In the genomic region with DNA sequence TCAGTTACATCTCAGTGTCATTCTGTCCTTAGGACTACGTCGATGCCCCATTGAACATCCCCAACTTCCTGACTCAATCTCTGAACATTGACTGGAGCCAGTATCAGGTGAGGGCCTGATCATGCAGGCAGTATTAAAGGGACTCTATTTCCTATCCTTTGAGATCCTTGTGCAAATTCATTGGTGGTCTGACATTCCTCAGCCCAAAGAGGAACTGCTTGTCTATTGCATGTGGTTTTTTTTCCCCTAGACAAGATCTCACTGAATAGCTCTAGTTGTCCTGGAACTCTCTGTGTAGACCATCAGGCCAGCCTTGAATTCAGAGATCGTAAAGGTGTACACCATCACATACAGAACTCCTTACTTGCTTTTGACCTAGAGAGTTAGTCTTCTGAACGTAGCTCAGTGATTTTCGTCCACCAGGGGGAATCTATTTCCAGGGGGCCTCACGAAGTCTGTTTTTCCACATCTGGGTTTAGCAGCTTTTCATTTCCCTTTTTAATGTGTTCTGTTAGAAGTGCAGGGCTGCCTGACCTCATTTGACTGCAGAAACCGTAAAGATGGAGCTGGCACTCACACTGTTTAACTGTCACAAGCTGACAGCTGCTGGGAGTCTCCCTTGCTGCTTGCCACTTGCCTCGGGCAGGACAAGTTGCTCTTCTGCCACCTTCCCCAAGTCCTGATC, we compare ENCODE assay signal across 19 mouse cellular contexts. TPM values are rescaled to one million over a fixed set of nuclear protein-coding genes. Genes with fewer than 3 reads are reported as not detected.
A peak's percentile ranks its signal among the peaks of the same experiment; 100 is the strongest.
DNase-seq lines count a peak whose midpoint lies in the region; ATAC-seq and TF ChIP-seq lines count a peak whose summit lies in the region.
"Had no signal": no experiment of that assay in that cellular context is flagged by ENCODE, and none has a peak within 500 bp of the region (broad histone marks: within the 10 kb centered on the region; RNA-seq: fewer than 3 reads in every experiment).

No protein-coding gene starts in this region.

- TF ChIP-seq CTCF in intestine, postnatal 0 days (IDR thresholded peaks at IDR 0.05; ENCODE audit: low read depth), result peak; percentile 9; the same call in 1 of the 2 replicates
- no peak for TF ChIP-seq CTCF in thymus, adult 2 months (IDR thresholded peaks at IDR 0.05; ENCODE audit: borderline replicate concordance, control insufficient read depth, extremely low read depth, insufficient read depth, low read length, poor library complexity)

- DNase-seq in cerebellum, adult 18-20 months, result peak; percentile 19 to 23
- no peak for DNase-seq in cerebellum, adult 8-10 months
- DNase-seq in thymus, postnatal 14 days, result peak; percentile 23
- DNase-seq in thymus, adult 2 months, result no peak
- no peak for DNase-seq in urinary bladder, postnatal 10 days (ENCODE audit: low spot score)
- DNase-seq: gastrocnemius, postnatal 36 days; kidney, adult 8-10 months; liver, embryonic 13.5 days; midbrain, embryonic 14.5 days; right cerebral cortex, adult 18-20 months had no signal

- no peaks in the 10 kb centered on the region for H3K4me1 ChIP-seq in intestine, postnatal 0 days (replicated peaks; ENCODE audit: control insufficient read depth, insufficient read depth, low read length)
- no peaks in the 10 kb centered on the region for H3K4me1 ChIP-seq in intestine, embryonic 15.5 days (replicated peaks)
- no peaks in the 10 kb centered on the region; the same call in 1 of the 2 replicates for H3K4me1 ChIP-seq in thymus, adult 2 months (replicated peaks; ENCODE audit: control insufficient read depth, insufficient read depth, low read length)
- H3K4me1 ChIP-seq: embryonic facial prominence, embryonic 10.5 days; forebrain, embryonic 13.5 days; liver, embryonic 13.5 days had no signal

- no peak overlapping the region for H3K4me2 ChIP-seq in intestine, postnatal 0 days (replicated peaks; ENCODE audit: low read depth)
- no peak overlapping the region for H3K4me2 ChIP-seq in intestine, embryonic 15.5 days (replicated peaks)
- H3K4me2 ChIP-seq: forebrain, embryonic 13.5 days; heart, embryonic 11.5 days; liver, embryonic 13.5 days had no signal

- TF ChIP-seq POLR2A in thymus, adult 2 months (IDR thresholded peaks at IDR 0.05; ENCODE audit: control insufficient read depth, extremely low read depth, insufficient read depth, low read length, poor library complexity), result no peak

- ATAC-seq in intestine, postnatal 0 days, result no peak
- ATAC-seq in intestine, embryonic 15.5 days, result no peak
- ATAC-seq in megakaryocyte progenitor cell, adult 5-6 weeks (replicated peaks; ENCODE audit: poor library complexity), result peak; percentile 63
- ATAC-seq: forebrain, embryonic 13.5 days; lung, postnatal 0 days had no signal

- no peak overlapping the region for H3K9ac ChIP-seq in intestine, postnatal 0 days (ENCODE audit: low read depth, low read length)
- no peak overlapping the region for H3K9ac ChIP-seq in intestine, embryonic 15.5 days
- H3K9ac ChIP-seq: forebrain, embryonic 13.5 days; liver, embryonic 13.5 days had no signal

- H3K27ac ChIP-seq in intestine, postnatal 0 days (ENCODE audit: low read depth, low read length), result no peak overlapping the region
- no peak overlapping the region for H3K27ac ChIP-seq in intestine, embryonic 15.5 days
- no peak overlapping the region for H3K27ac ChIP-seq in thymus, adult 2 months (ENCODE audit: control insufficient read depth, insufficient read depth, low read length)
- H3K27ac ChIP-seq: embryonic facial prominence, embryonic 10.5 days; forebrain, embryonic 13.5 days; liver, embryonic 13.5 days had no signal

- H3K36me3 ChIP-seq in intestine, postnatal 0 days (ENCODE audit: control insufficient read depth, insufficient read depth), result peaks cover 81% of the 10 kb centered on the region
- peaks cover 41% of the 10 kb centered on the region for H3K36me3 ChIP-seq in intestine, embryonic 15.5 days
- peaks cover 81% of the 10 kb centered on the region for H3K36me3 ChIP-seq in thymus, adult 2 months (ENCODE audit: control insufficient read depth, insufficient read depth, low read length)

- H3K27me3 ChIP-seq in intestine, postnatal 0 days (replicated peaks; ENCODE audit: control insufficient read depth, insufficient read depth, low read length), result no peaks in the 10 kb centered on the region
- H3K27me3 ChIP-seq in intestine, embryonic 15.5 days (replicated peaks), result no peaks in the 10 kb centered on the region
- H3K27me3 ChIP-seq in thymus, adult 2 months (ENCODE audit: control insufficient read depth, insufficient read depth, low read length), result no peaks in the 10 kb centered on the region
- H3K27me3 ChIP-seq: forebrain, embryonic 13.5 days; liver, embryonic 13.5 days had no signal

- 79% methylated on average over 8 of the region's 8 CpGs for WGBS in intestine, postnatal 0 days
- WGBS in intestine, embryonic 15.5 days, result 83% methylated on average over 8 of the region's 8 CpGs
- WGBS in thymus, adult 2 months, result 75% methylated on average over 8 of the region's 8 CpGs

- H3K4me3 ChIP-seq in intestine, postnatal 0 days (ENCODE audit: low read depth, low read length), result no peak overlapping the region
- no peak overlapping the region for H3K4me3 ChIP-seq in intestine, embryonic 15.5 days (replicated peaks)
- no peak overlapping the region for H3K4me3 ChIP-seq in thymus, adult 2 months (ENCODE audit: control insufficient read depth, insufficient read depth, low read length)
- H3K4me3 ChIP-seq: embryonic facial prominence, embryonic 10.5 days; forebrain, embryonic 13.5 days; liver, embryonic 13.5 days had no signal

- H3K9me3 ChIP-seq in intestine, postnatal 0 days (ENCODE audit: control insufficient read depth), result no peaks in the 10 kb centered on the region
- H3K9me3 ChIP-seq in intestine, embryonic 15.5 days, result no peaks in the 10 kb centered on the region
- H3K9me3 ChIP-seq: embryonic facial prominence, embryonic 10.5 days; forebrain, embryonic 13.5 days; liver, embryonic 13.5 days had no signal

RNA-seq across cellular contexts. Expression of a gene that starts 20.8 kb away (rescaled TPM):
- not detected in 2 replicates for polyA plus RNA-seq in intestine, postnatal 0 days (2015; fragmentation: Nextera tagmentation; extraction: Ambion mirVana)
- polyA plus RNA-seq in intestine, embryonic 15.5 days (2015; fragmentation: Nextera tagmentation; extraction: Ambion mirVana), result 0.14 TPM in 1 of 2 replicates, not detected in the other
- polyA plus RNA-seq in thymus, adult 2 months (2012; rRNA removed), result 0.65 and 1.5 TPM in 2 replicates
- total RNA-seq in megakaryocyte progenitor cell, adult 5-6 weeks (2015), result 0.49 TPM in 1 of 2 replicates, not detected in the other
- not detected in 2 replicates for total RNA-seq in megakaryocyte progenitor cell, adult 5-6 weeks (2017)
- total RNA-seq: gastrocnemius, postnatal 36 days; heart, postnatal 25 days had no signal
- polyA plus RNA-seq: large intestine, adult 2 months; liver, embryonic 13.5 days; lung, postnatal 0 days had no signal

RNA-seq across cellular contexts. Expression of a gene that starts 23.7 kb away (rescaled TPM):
- polyA plus RNA-seq in intestine, postnatal 0 days (2015; fragmentation: Nextera tagmentation; extraction: Ambion mirVana), result 31.5 and 37.2 TPM in 2 replicates
- polyA plus RNA-seq in intestine, embryonic 15.5 days (2015; fragmentation: Nextera tagmentation; extraction: Ambion mirVana), result 31.9 and 32.2 TPM in 2 replicates
- 80.0 and 82.9 TPM in 2 replicates for polyA plus RNA-seq in thymus, adult 2 months (2012; rRNA removed)
- 22.7 and 24.3 TPM in 2 replicates for total RNA-seq in megakaryocyte progenitor cell, adult 5-6 weeks (2015)
- 39.7 and 55.8 TPM in 2 replicates for total RNA-seq in megakaryocyte progenitor cell, adult 5-6 weeks (2017)

RNA-seq across cellular contexts. Expression of a gene that starts 45.6 kb away (rescaled TPM):
- 7.3 and 8.3 TPM in 2 replicates for polyA plus RNA-seq in intestine, postnatal 0 days (2015; fragmentation: Nextera tagmentation; extraction: Ambion mirVana)
- polyA plus RNA-seq in intestine, embryonic 15.5 days (2015; fragmentation: Nextera tagmentation; extraction: Ambion mirVana), result 13.6 and 15.3 TPM in 2 replicates
- 65.7 and 66.2 TPM in 2 replicates for polyA plus RNA-seq in thymus, adult 2 months (2012; rRNA removed)
- 33.9 and 34.7 TPM in 2 replicates for total RNA-seq in megakaryocyte progenitor cell, adult 5-6 weeks (2015)
- 36.6 and 39.0 TPM in 2 replicates for total RNA-seq in megakaryocyte progenitor cell, adult 5-6 weeks (2017)

Comparison
In these comparisons a context has a peak if more than half of its experiments do, and no peak if none do; other contexts are left out.
1. DNase-seq: peak in cerebellum, adult 18-20 months (2 of 2) and thymus, postnatal 14 days (single experiment); none in cerebellum, adult 8-10 months (single experiment), thymus, adult 2 months (single experiment) and urinary bladder, postnatal 10 days (single experiment).